Mouse (Mus musculus): ENCODE data around the gene Mysm1. TPM values are rescaled to one million over a fixed set of nuclear protein-coding genes. Genes with fewer than 3 reads are reported as not detected.

Gene Mysm1
- polyA plus RNA-seq, 1 experiment from 2014 or later = 24.2 TPM

DNA sequence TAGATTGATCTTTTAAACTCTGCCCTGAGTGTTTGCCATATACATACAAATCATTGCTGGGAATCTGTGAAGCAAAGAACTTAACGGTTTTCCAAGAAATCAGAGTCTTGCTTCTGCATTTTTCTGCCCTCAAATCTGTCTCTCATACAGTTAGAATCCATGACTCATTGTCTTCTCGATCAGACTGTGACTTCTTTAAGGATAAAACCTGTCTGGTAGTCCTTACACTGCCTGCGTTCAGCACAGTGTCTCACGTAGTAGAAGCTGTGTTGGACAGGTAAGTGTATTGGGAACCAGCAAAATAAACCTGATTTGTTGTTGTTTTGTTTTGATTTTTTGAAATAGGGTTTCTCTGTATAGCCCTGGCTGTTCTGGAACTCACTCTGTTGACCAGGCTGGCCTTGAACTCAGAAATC, 608 bp upstream of the Mysm1 start:
- H3K4me2 ChIP-seq = peak overlapping the region; percentile 45
- 56% methylated on average over 4 of the region's 4 CpGs for WGBS
- H3K9me3 ChIP-seq (ENCODE audit: control insufficient read depth, low read length) = no peaks in the 10 kb centered on the region
- peak overlapping the region; percentile 95 for H3K9ac ChIP-seq (ENCODE audit: low read length)
- H3K4me1 ChIP-seq (ENCODE audit: control insufficient read depth, insufficient read depth, low read length) = peaks cover 5% of the 10 kb centered on the region
- H3K27me3 ChIP-seq (ENCODE audit: control insufficient read depth, insufficient read depth, low read length) = no peaks in the 10 kb centered on the region
- H3K4me3 ChIP-seq (ENCODE audit: low read depth, low read length) = peak overlapping the region; percentile 85
- DNase-seq (ENCODE audit: low spot score, missing footprints) (no peak), ATAC-seq (ENCODE audit: low FRiP score) (peak; percentile 25; the same call in 1 of the 2 replicates)
- H3K27ac ChIP-seq (ENCODE audit: low read depth, low read length) = peak overlapping the region; percentile 75
- H3K36me3 ChIP-seq (ENCODE audit: control insufficient read depth, insufficient read depth, low read length) = no peaks in the 10 kb centered on the region

DNA sequence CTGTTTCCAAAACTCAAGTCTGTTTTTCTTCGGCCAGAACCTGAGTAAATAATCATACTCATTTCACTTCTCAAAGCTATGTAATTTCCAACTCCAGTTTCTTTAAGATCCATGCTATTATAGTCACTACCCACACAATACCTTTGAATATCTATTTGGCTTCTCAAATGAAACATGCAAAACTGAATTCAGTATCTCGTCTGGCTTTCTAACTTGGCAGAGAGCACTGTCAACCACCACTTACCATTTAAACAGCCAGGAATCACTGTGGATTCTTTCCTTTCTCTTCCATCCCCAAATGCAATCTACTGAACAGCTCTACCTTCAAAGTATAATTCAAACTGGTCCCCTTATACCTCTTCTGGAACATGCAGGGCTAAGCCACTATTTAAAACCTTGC, 5.6 kb downstream of the Mysm1 start:
- WGBS = 89% methylated on average over 2 of the region's 2 CpGs
- no peak for DNase-seq (ENCODE audit: low spot score, missing footprints)
- H3K9ac ChIP-seq (ENCODE audit: low read length) = no peak overlapping the region
- H3K36me3 ChIP-seq (ENCODE audit: control insufficient read depth, insufficient read depth, low read length) = peaks cover 3% of the 10 kb centered on the region; the same call in 1 of the 2 replicates
- H3K4me3 ChIP-seq (ENCODE audit: low read depth, low read length) = no peak overlapping the region
- H3K27ac ChIP-seq (ENCODE audit: low read depth, low read length) = no peak overlapping the region
- H3K4me2 ChIP-seq = no peak overlapping the region
- no peaks in the 10 kb centered on the region for H3K27me3 ChIP-seq (ENCODE audit: control insufficient read depth, insufficient read depth, low read length)
- H3K9me3 ChIP-seq (ENCODE audit: control insufficient read depth, low read length) = no peaks in the 10 kb centered on the region
- no peak for ATAC-seq (ENCODE audit: low FRiP score)
- H3K4me1 ChIP-seq (ENCODE audit: control insufficient read depth, insufficient read depth, low read length) = peaks cover 5% of the 10 kb centered on the region

DNA sequence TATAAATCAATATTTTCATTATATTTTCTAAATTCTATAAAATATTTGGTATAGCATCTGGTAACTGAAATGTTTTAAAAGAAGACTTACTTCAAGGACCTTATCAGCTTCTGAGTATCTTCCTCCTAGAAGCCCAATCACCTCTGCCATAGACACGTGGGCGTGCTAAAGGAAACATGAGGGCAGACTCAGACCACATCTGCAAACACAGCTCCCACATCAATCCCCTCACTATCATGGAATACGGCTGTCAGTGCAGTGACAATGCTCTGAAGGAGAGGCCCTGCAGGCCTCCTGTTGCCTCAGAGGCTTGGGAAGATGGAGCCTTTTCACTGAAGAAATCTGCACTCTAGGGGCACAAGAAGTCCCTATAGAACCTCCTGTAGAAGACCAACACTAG, 26.1 kb downstream of the Mysm1 start:
- 91% methylated on average over 3 of the region's 3 CpGs for WGBS
- no peaks in the 10 kb centered on the region for H3K27me3 ChIP-seq (ENCODE audit: control insufficient read depth, insufficient read depth, low read length)
- H3K9me3 ChIP-seq (ENCODE audit: control insufficient read depth, low read length) = no peaks in the 10 kb centered on the region
- no peaks in the 10 kb centered on the region; the same call in 1 of the 2 replicates for H3K36me3 ChIP-seq (ENCODE audit: control insufficient read depth, insufficient read depth, low read length)
- ATAC-seq (ENCODE audit: low FRiP score) = no peak
- H3K9ac ChIP-seq (ENCODE audit: low read length) = no peak overlapping the region
- no peaks in the 10 kb centered on the region for H3K4me1 ChIP-seq (ENCODE audit: control insufficient read depth, insufficient read depth, low read length)
- H3K27ac ChIP-seq (ENCODE audit: low read depth, low read length) = no peak overlapping the region
- H3K4me3 ChIP-seq (ENCODE audit: low read depth, low read length) = no peak overlapping the region
- no peak for DNase-seq (ENCODE audit: low spot score, missing footprints)
- no peak overlapping the region for H3K4me2 ChIP-seq

DNA sequence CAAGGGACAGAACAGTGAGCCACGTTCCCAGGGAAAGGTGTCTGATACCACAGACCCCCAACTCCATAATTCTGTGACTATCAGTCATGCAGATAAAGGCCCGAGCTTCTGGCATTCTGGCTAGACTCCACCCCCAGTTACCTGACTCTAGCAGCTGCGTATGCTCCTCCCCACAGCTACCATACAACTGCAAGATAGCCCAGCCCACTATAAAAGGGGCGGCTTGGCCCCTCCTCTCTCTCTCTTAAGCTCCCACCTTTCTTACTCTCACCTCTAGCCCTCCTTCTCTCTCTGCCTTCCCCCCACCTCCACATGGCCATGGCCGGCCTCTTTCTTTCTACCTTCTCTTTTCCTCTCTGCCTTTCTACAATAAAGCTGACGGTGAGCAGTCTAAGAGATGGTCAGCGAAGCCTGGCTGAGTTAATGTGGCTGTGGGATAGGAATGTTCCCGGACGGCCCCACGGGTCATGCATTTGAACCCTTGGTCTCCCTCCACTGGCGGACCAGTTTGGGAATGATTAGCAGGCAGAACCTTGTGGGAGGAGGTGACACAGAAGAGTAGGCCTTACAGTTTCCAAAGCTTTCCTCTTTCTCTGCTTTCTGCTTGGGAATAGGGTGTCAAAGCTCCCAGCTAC, 37.6 kb downstream of the Mysm1 start:
- Histone ChIP-seq H3K9me3 (ENCODE audit: control insufficient read depth, low read length) (no peaks in the 10 kb centered on the region), H3K4me3 (ENCODE audit: low read depth, low read length) (no peak overlapping the region), H3K4me1 (ENCODE audit: control insufficient read depth, insufficient read depth, low read length) (no peaks in the 10 kb centered on the region), H3K27me3 (ENCODE audit: control insufficient read depth, insufficient read depth, low read length) (no peaks in the 10 kb centered on the region), H3K4me2 (no peak overlapping the region), H3K36me3 (ENCODE audit: control insufficient read depth, insufficient read depth, low read length) (peaks cover 4% of the 10 kb centered on the region), H3K9ac (ENCODE audit: low read length) (no peak overlapping the region), H3K27ac (ENCODE audit: low read depth, low read length) (no peak overlapping the region)
- DNase-seq (ENCODE audit: low spot score, missing footprints) (no peak), ATAC-seq (ENCODE audit: low FRiP score) (peak; percentile 16; the same call in 1 of the 2 replicates)
- 75% methylated on average over 11 of the region's 11 CpGs for WGBS

DNA sequence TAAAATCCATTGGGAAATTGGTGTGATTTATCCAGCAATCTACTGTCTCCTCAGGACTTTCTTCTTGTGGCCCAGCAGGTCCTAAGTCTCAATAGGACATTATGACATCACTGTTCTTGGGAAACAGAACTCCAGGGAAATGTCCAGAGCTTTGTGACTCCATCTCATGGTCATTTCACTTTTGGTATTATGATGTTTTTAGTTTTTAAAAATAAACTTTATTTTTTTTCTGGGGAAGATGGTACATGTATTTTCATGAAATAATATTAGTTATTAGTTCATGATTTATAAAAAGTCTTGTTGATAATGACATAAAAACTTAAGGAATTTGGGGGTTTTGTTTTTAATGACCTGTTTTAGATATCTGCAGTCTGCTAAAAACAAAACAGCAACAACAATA, 50.2 kb downstream of the Mysm1 start, which contains the start of gene Eqtn:
TSS of gene Eqtn (minus strand) at position 101 of the 400 bp plus-strand sequence.
- H3K9me3 ChIP-seq (ENCODE audit: control insufficient read depth, low read length) = no peaks in the 10 kb centered on the region

DNA sequence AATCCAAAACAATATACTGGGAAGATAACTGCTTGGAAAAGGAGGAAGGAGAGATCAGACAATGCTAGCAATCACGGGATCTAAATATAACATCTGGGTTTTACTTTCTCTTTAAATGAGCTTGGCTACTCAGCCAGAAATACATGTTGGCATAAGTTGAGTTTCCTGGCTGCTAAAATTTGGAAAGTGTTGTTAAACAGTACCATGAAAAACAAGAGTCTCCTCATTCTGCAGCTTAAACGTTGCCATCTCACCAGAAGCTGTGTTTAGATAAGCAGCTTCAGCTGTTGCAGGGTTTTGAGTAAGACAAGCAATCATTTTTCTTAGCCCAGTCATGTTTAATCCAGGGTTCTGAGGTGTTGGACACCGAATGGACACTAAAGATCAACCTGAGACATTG, 77.1 kb downstream of the Mysm1 start:
- Histone ChIP-seq H3K36me3 (ENCODE audit: control insufficient read depth, insufficient read depth, low read length) (no peaks in the 10 kb centered on the region), H3K4me2 (no peak overlapping the region), H3K4me1 (ENCODE audit: control insufficient read depth, insufficient read depth, low read length) (no peaks in the 10 kb centered on the region), H3K27me3 (ENCODE audit: control insufficient read depth, insufficient read depth, low read length) (no peaks in the 10 kb centered on the region), H3K4me3 (ENCODE audit: low read depth, low read length) (no peak overlapping the region), H3K9ac (ENCODE audit: low read length) (no peak overlapping the region), H3K9me3 (ENCODE audit: control insufficient read depth, low read length) (no peaks in the 10 kb centered on the region), H3K27ac (ENCODE audit: low read depth, low read length) (no peak overlapping the region)
- DNase-seq (ENCODE audit: low spot score, missing footprints) (no peak), ATAC-seq (ENCODE audit: low FRiP score) (no peak)
- whole genome bisulfite sequencing = 81% methylated on average over 3 of the region's 3 CpGs

More for the DNA sequence above, 50.2 kb downstream of the Mysm1 start, which contains the start of gene Eqtn:
- Histone ChIP-seq H3K9ac (ENCODE audit: low read length) (no peak within 1 kb of the TSS), H3K27me3 (ENCODE audit: control insufficient read depth, insufficient read depth, low read length) (no peaks in the 10 kb centered on the region), H3K4me3 (ENCODE audit: low read depth, low read length) (no peak within 1 kb of the TSS), H3K4me2 (no peak within 1 kb of the TSS), H3K27ac (ENCODE audit: low read depth, low read length) (no peak within 1 kb of the TSS), H3K4me1 (ENCODE audit: control insufficient read depth, insufficient read depth, low read length) (no peaks in the 10 kb centered on the region), H3K36me3 (ENCODE audit: control insufficient read depth, insufficient read depth, low read length) (no peaks in the 10 kb centered on the region)
- DNase-seq (ENCODE audit: low spot score, missing footprints) (no peak), ATAC-seq (ENCODE audit: low FRiP score) (no peak)

DNA sequence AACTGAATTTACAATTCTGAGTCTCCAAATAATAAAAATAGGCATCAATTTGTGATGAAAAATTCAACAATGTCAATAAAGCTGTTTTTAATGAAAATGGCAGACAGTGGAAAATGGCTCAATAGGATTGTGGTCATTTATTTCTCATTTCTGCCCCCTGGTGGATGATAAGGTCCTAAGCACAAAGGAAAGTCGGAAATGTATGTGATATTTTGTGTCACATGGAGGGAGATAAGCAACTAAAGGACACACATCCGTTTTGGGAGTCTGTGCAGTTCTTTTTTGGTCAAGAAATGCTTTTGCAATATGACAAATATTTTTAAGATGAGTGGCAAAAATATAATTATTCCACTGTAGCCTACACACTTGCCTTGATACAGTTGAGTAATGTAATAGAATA, 78.2 kb downstream of the Mysm1 start:
- no peak for DNase-seq (ENCODE audit: low spot score, missing footprints)
- WGBS = 34% methylated on average over 2 of the region's 2 CpGs

More for the DNA sequence above, 78.2 kb downstream of the Mysm1 start:
- Histone ChIP-seq H3K9me3 (ENCODE audit: control insufficient read depth, low read length) (no peaks in the 10 kb centered on the region), H3K4me1 (ENCODE audit: control insufficient read depth, insufficient read depth, low read length) (no peaks in the 10 kb centered on the region), H3K36me3 (ENCODE audit: control insufficient read depth, insufficient read depth, low read length) (no peaks in the 10 kb centered on the region), H3K27ac (ENCODE audit: low read depth, low read length) (no peak overlapping the region), H3K27me3 (ENCODE audit: control insufficient read depth, insufficient read depth, low read length) (no peaks in the 10 kb centered on the region), H3K4me2 (no peak overlapping the region), H3K4me3 (ENCODE audit: low read depth, low read length) (no peak overlapping the region), H3K9ac (ENCODE audit: low read length) (no peak overlapping the region)
- no peak for ATAC-seq (ENCODE audit: low FRiP score)

Other genes starting within 250 kb of the Mysm1 start
- gene Tek, start 239.8 kb downstream of the Mysm1 start, polyA plus RNA-seq (2014; fragmentation: Nextera tagmentation; extraction: Ambion mirVana) = 9.9 and 11.1 TPM in 2 replicates
- gene Eqtn, start 50.3 kb downstream of the Mysm1 start, polyA plus RNA-seq (2014; fragmentation: Nextera tagmentation; extraction: Ambion mirVana) = 0.15 TPM in 1 of 2 replicates, not detected in the other
- gene Jun, start 73.1 kb upstream of the Mysm1 start, polyA plus RNA-seq (2014; fragmentation: Nextera tagmentation; extraction: Ambion mirVana) = 26.1 and 29.1 TPM in 2 replicates